Mouse (Mus musculus) cerebellum, adult 8-10 months (tissue): ENCODE measurements around the gene Tgfbr2.
"Not testable (repeated sequence)": the region's sequence is repeated elsewhere in the genome, so short reads cannot be mapped to it uniquely, and the experiment has no call there.

Source experiments
- DNase-seq: peaks from one replicate; pipeline ENCODE4 v3.0.0; 2022

The Tgfbr2 gene

DNA sequence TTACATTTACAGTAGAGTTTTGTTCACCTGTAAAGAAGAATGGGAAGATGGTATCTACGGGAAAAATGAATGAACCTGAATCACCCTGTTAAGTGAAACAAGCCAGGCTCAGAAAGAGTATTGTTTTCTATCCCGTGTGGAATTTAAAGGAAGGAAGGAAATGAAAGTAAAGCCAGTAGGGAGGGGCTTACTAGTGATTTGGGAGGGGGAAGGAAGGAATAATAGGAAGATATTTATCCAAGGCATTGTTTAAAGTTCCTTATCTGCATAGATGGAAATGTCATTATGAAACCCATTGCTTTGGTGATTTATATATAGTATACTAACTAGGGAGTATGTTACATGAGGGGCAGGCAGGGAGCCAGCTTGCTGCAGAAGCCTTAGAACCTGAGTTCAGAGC is 66.4 kb downstream of the Tgfbr2 start:
- DNase-seq = no peak

GRCm38 (mm10) chr9:116104770-116105169 is 70.4 kb downstream of the Tgfbr2 start:
- no peak for DNase-seq

DNA sequence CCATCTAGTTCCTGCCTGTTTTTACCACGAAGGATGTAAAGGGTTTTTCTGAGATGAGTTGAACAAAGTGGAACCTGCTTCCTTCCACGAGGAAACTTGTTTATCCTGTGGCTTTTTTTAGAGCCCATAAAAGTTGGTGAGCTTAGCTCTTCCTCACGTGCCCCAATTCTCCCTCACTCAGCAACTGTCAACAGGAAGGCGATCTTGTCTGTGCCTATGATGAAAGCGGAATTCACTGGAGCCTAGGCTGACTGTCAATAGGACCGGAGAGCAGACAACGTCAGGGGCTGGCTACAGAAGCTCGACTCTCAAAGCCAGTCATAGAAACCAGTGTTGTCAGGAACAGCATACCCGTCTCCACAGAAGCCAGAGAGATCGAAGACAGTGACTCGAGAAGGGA is 73.3 kb downstream of the Tgfbr2 start:
- DNase-seq = no peak

- no peak for DNase-seq
Measured at GRCm38 (mm10) chr9:116100015-116100414, 75.1 kb downstream of the Tgfbr2 start.

- no peak for DNase-seq
Measured at GRCm38 (mm10) chr9:116099596-116099993, 75.6 kb downstream of the Tgfbr2 start.

- DNase-seq = no peak
Measured at GRCm38 (mm10) chr9:116098724-116099595, 76.2 kb downstream of the Tgfbr2 start.

GRCm38 (mm10) chr9:116091921-116092320 is 83.2 kb downstream of the Tgfbr2 start:
- DNase-seq = no peak

GRCm38 (mm10) chr9:116091101-116091841 is 83.9 kb downstream of the Tgfbr2 start:
- no peak for DNase-seq

DNA sequence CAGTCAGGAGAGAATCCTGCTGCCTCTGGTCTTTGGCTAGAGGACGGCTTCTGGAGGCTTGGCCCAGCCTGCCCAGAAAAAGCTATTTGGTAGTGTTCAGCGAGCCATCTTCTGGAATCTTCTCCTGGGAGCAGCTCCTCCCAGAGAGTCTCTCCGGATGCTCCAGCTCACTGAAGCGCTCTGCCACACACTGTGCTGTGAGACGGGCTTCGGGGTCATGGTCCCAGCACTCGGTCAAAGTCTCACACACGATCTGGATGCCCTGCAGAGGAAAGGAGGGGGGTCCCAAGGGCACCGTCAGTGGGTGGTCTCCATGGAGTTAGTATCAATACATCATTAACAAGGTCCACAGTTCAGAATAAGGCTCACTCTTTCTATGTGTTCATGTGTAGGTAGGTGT is 84.9 kb downstream of the Tgfbr2 start:
- no peak for DNase-seq

DNA sequence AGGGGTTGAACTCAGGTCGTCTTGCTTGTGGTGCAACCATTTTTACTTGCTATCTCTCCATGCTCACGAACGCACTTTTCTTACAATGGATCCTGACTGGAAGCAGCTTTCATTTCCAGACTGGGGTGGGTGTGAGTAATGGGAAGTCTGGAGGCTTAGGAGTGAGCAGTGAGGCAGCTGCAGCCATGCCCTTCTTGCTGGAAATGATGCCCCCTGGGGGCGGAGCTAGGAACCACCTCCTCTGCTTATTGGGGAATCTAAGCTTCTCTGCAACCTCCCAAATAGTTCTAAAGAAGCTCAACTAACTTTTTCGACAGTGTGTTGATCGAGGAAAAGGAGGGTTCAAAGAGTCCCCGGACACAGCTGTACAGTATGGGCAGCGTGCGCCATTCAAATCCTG is 86.2 kb downstream of the Tgfbr2 start:
- DNase-seq = no peak

- DNase-seq = peak; percentile 11
Measured at GRCm38 (mm10) chr9:116087880-116088279, 87.3 kb downstream of the Tgfbr2 start.

DNA sequence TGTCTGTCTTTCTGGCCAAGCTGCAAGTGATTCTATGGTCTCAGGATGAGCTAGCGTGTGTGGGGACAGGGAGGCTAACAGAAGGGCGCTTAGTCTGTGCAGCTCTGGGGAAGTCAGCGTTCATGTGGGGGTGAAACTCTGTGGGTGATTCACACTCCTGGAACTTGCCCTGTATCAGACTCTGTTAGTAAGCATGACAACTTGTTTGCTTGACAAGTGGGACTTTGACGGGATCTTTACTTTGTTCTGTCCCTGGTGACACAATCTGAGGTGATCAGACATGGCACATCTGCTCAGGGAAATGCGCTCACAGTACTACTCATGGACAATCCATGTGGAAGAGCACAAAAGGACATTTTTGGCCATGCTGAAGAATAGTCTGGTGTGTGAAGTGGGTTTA is 87.9 kb downstream of the Tgfbr2 start:
- DNase-seq = no peak

DNA sequence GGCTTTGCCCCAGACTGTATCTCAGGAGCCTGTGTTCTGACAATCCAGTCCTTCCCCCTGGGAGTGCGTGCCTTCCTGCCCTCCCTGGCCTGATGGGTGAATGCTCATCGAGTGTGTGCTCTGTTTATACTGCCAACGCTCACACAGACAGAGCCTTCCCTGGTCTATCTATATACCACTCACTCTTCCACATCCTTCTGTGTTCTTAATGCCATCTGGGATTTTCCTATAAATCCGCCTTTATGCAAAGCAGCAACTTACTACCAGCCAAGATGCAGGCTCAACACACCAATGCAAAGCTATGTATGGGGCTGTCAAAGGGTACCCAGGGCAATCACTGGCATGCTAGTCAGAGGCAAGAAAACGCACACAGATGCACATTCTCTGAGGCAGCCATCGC is 89.2 kb downstream of the Tgfbr2 start:
- DNase-seq = no peak

GRCm38 (mm10) chr9:116084324-116084931 is 90.7 kb downstream of the Tgfbr2 start:
- no peak for DNase-seq

DNA sequence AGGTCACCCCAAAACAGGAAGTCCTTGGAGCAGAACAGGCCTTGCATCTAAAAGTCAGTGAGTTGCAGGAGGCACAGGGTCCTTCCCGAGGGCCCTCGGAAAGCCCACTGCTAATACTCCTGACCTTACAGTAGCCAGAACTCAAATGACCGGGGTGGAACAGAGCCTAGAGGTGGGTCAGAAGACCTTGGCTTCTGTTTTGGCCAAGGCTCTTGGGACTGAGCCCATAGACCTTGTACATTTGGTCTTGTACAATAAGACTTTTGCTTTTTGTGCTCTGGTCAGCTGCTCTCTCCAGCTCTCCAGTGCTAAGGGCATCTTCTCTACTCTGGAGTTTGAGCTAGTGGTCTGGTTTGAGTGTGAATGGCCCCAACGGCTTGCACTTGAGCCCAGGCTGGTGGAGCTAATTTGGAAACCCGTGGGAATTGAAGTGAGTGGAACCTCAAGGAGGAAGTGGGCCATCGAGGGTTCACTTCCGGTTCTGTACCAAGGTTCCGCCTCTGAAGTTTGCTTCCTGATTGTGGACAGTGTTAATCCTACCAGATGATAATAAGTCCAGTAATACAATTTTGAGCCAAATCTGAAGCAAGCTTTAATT is 91.3 kb downstream of the Tgfbr2 start:
- DNase-seq = no peak

DNA sequence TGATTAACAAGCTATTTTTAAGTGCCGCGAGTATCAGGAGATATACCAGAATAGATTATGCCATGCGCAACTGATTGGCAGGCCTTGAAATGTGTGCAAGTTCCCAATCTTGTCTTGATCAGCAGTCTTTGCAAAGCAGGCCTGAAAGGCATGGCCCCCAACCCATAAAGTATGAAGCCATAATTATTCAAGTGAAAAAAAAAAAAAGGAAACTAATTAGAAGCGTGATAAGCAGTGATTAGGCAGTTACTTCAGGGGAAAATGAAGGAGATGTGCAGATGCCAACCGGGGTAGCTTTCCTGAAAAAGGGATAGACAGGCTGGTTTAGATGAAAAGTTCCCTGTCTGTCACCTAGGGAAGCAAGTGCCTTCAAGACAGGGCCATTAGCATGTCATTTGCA is 91.9 kb downstream of the Tgfbr2 start:
- no peak for DNase-seq

GRCm38 (mm10) chr9:116081781-116082180 is 93.4 kb downstream of the Tgfbr2 start:
- DNase-seq = no peak

DNA sequence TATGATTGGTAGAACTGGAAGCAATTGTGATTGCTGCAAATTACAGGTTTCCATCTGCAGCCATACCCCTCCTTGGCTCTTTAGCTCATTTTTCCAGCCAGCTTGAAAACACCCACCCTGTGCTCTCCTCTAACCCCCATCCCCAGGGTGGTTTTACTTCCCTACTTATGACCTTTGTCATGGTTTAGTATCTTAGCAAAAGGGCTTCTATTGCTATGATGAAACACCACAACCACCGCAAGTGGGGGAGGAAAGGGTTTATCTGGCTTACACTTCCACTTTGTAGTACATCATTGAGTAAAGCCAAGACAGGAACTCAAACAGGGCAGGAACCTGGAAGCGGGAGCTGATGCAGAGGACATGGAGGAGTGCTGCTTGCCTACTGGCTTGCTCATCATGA is 97.7 kb downstream of the Tgfbr2 start:
- DNase-seq = no peak

- no peak for DNase-seq
Measured at GRCm38 (mm10) chr9:116076946-116077345, 98.2 kb downstream of the Tgfbr2 start.

- no peak for DNase-seq
Measured at GRCm38 (mm10) chr9:116076163-116076562, 99.0 kb downstream of the Tgfbr2 start.

DNA sequence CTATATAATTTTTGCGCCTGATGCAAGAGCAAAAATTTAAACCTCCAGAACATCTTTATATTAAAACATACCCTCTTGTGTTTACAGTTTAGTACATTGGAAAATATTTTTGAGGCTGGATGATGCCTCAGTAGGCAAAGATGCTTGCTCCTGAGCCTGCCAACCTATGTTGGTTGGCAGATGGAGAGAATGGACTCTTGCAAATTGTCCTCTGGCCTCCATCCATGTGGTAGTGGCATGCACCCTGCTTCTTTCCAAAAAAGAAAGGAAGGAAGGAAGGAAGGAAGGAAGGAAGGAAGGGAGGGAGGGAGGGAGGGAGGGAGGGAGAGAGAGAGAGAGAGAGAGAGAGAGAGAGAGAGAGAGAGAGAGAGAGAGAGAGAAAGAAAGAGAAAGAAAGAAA is 103.6 kb downstream of the Tgfbr2 start:
- not testable (repeated sequence) for DNase-seq

- DNase-seq = no peak
Measured at GRCm38 (mm10) chr9:116064774-116065173, 110.4 kb downstream of the Tgfbr2 start.

DNA sequence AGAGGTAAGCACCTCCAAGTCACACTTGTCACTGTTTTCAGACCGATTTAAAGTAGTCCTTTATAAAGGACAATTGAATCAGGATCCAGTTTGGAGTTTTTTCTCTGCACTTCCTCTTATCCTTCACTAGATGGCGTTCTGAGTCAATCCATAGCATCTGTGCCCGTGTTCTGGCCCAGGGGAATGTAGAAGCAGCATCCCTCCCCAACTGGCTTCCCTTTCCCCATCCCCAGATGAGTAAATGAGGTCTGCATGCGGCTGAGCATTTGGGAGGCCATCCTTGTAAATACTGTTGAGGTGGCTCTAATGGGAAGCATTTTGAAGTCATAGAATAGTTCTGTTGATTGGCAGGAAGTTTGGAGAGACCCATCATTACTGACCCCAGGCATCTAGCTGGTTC is 114.5 kb downstream of the Tgfbr2 start:
- DNase-seq = no peak
